ENCODE assay signal across 8 mouse cellular contexts in the genomic region with DNA sequence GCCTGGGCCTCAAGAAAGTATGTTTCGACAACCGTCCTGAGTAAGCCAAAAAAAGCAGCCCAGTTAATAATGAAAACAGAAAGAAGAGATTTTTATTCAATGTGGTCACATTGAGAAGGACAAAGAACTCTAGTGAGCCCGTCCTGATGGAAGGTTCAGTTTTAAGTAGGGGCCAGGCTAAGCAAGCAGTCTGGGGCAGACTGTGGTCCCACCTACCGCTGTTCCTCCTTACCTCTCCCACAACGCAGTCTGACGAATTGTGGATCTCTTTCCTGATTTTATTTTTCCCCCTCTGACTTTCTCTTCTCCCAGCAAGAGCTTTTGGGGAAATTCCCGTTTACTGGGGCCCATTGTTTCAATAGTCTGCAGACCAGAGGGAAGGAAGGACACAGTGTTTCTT. TPM values are rescaled to one million over a fixed set of nuclear protein-coding genes. Genes with fewer than 3 reads are reported as not detected.
DNase-seq lines count a peak whose midpoint lies in the region; ATAC-seq and TF ChIP-seq lines count a peak whose summit lies in the region.

No protein-coding gene starts in this region.

- peak overlapping the region; percentile 99 for H3K27ac ChIP-seq in lung, embryonic 15.5 days
- H3K27ac ChIP-seq in forebrain, embryonic 10.5 days = peak overlapping the region; percentile 98
- H3K27ac ChIP-seq in limb, embryonic 10.5 days = peak overlapping the region; percentile 99
- H3K27ac ChIP-seq in olfactory bulb, adult 2 months (ENCODE audit: insufficient read depth, low read depth, low read length) = peak overlapping the region; percentile 65

- 7% methylated on average over 7 of the region's 7 CpGs for WGBS in lung, embryonic 15.5 days
- WGBS in forebrain, embryonic 10.5 days = 16% methylated on average over 7 of the region's 7 CpGs
- WGBS in limb, embryonic 10.5 days = 37% methylated on average over 7 of the region's 7 CpGs
- 30% methylated on average over 7 of the region's 7 CpGs for WGBS in olfactory bulb, adult 2 months

- TF ChIP-seq POLR2A in olfactory bulb, adult 2 months (IDR thresholded peaks at IDR 0.05; ENCODE audit: insufficient read depth, low read depth, low read length) = no peak

- no peaks in the 10 kb centered on the region for H3K36me3 ChIP-seq in lung, embryonic 15.5 days
- no peaks in the 10 kb centered on the region for H3K36me3 ChIP-seq in forebrain, embryonic 10.5 days (replicated peaks)
- no peaks in the 10 kb centered on the region for H3K36me3 ChIP-seq in limb, embryonic 10.5 days

- ATAC-seq in lung, embryonic 15.5 days (ENCODE audit: borderline replicate concordance, extremely low read depth, low FRiP score, low TSS enrichment) = no peak

- H3K4me1 ChIP-seq in lung, embryonic 15.5 days = peaks cover 41% of the 10 kb centered on the region
- H3K4me1 ChIP-seq in forebrain, embryonic 10.5 days = peaks cover 48% of the 10 kb centered on the region
- H3K4me1 ChIP-seq in limb, embryonic 10.5 days = peaks cover 40% of the 10 kb centered on the region
- H3K4me1 ChIP-seq in olfactory bulb, adult 2 months (ENCODE audit: control insufficient read depth, insufficient read depth, low read length) = peaks cover 16% of the 10 kb centered on the region

- TF ChIP-seq CTCF in olfactory bulb, adult 2 months (IDR thresholded peaks at IDR 0.05; ENCODE audit: insufficient read depth, low read depth, low read length) = no peak

- H3K4me3 ChIP-seq in lung, embryonic 15.5 days = peak overlapping the region; percentile 31
- H3K4me3 ChIP-seq in forebrain, embryonic 10.5 days = peak overlapping the region; percentile 51
- H3K4me3 ChIP-seq in limb, embryonic 10.5 days = peak overlapping the region; percentile 54
- no peak overlapping the region for H3K4me3 ChIP-seq in olfactory bulb, adult 2 months (ENCODE audit: insufficient read depth, low read depth, low read length)

- no peaks in the 10 kb centered on the region for H3K9me3 ChIP-seq in lung, embryonic 15.5 days
- no peaks in the 10 kb centered on the region for H3K9me3 ChIP-seq in forebrain, embryonic 10.5 days
- no peaks in the 10 kb centered on the region for H3K9me3 ChIP-seq in limb, embryonic 10.5 days (replicated peaks)

- H3K27me3 ChIP-seq in lung, embryonic 15.5 days = no peaks in the 10 kb centered on the region
- H3K27me3 ChIP-seq in forebrain, embryonic 10.5 days (ENCODE audit: poor library complexity, severe bottlenecking) = no peaks in the 10 kb centered on the region
- no peaks in the 10 kb centered on the region for H3K27me3 ChIP-seq in limb, embryonic 10.5 days (ENCODE audit: low read depth, poor library complexity, severe bottlenecking)

- no peak for DNase-seq in lung, postnatal 25 days (ENCODE audit: low spot score)
- DNase-seq in forebrain, embryonic 10.5 days (ENCODE audit: extremely low spot score, low spot score) = no peak
- no peak for DNase-seq in limb, embryonic 10.5 days (ENCODE audit: low spot score)
- DNase-seq in urinary bladder, postnatal 36 days (ENCODE audit: low spot score in 2 of 2) = no peak
- no peak for DNase-seq in spleen, adult 12 weeks (ENCODE audit: low spot score)
- DNase-seq in left cerebral cortex, adult 9 months (ENCODE audit: low spot score in 2 of 2) = no peak

- H3K9ac ChIP-seq in lung, embryonic 15.5 days = peak overlapping the region; percentile 33

- peak overlapping the region; percentile 68 for H3K4me2 ChIP-seq in lung, embryonic 15.5 days

RNA-seq across cellular contexts. Expression of gene Nedd4, which starts 21.5 kb away (rescaled TPM):
- 660 and 677 TPM in 2 replicates for polyA plus RNA-seq in lung, embryonic 15.5 days (2015; fragmentation: Nextera tagmentation; extraction: Ambion mirVana)
- 634 and 643 TPM in 2 replicates for polyA plus RNA-seq in forebrain, embryonic 10.5 days (2016; fragmentation: Nextera tagmentation; extraction: Ambion mirVana)
- 565 and 690 TPM in 2 replicates for polyA plus RNA-seq in limb, embryonic 10.5 days (2016; fragmentation: Nextera tagmentation; extraction: Ambion mirVana)
- polyA plus RNA-seq in olfactory bulb, adult 2 months (2012; ENCODE audit: insufficient read depth, insufficient read length, low replicate concordance, missing spikeins) = 216 and 232 TPM in 2 replicates
